Mouse (Mus musculus): ENCODE data around the gene Six5. TPM values are rescaled to one million over a fixed set of nuclear protein-coding genes. Genes with fewer than 3 reads are reported as not detected.

Gene Six5
- polyA plus RNA-seq, 1 experiment from 2014 or later: 2.2 TPM

- Histone ChIP-seq H3K27ac (peak overlapping the region; percentile 90), H3K9me3 (no peaks in the 10 kb centered on the region), H3K9ac (peak overlapping the region; percentile 58), H3K4me1 (peaks cover 20% of the 10 kb centered on the region), H3K4me3 (peak overlapping the region; percentile 56), H3K27me3 (replicated peaks) (no peaks in the 10 kb centered on the region), H3K4me2 (peak overlapping the region; percentile 69), H3K36me3 (replicated peaks) (peaks cover 17% of the 10 kb centered on the region; the same call in 1 of the 2 replicates)
- under 1% methylated on average over 39 of the region's 39 CpGs for WGBS
- ATAC-seq (replicated peaks): peak; percentile 98
These were observed 37.0 kb downstream of the Six5 start for GRCm38 (mm10) chr7:19131324-19131848.

DNA sequence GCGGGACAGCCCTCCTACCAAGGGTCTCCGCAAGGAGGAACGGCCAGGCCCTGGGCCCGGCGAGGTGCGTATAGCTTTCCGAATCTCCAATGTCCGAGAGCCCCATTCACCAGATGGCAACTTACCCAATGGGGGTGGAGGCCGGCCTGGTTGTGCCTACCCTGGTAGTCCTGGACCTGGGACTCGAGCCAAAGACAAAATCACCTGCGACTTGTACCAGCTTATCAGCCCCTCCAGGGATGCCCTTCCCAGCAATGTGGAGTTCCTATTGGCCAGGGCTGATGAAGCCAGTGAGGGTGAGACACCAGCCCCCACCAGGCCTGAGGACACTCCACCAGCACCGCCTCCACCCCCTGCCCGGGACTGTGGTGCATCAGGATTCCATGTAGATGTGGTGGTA, 41.8 kb downstream of the Six5 start:
- no peak overlapping the region for H3K4me3 ChIP-seq
- peaks cover 22% of the 10 kb centered on the region; the same call in 1 of the 2 replicates for H3K36me3 ChIP-seq (replicated peaks)
- 94% methylated on average over 13 of the region's 13 CpGs for WGBS
- no peak overlapping the region for H3K9ac ChIP-seq
- no peaks in the 10 kb centered on the region for H3K27me3 ChIP-seq (replicated peaks)
- no peak for ATAC-seq (replicated peaks)
- H3K27ac ChIP-seq: no peak overlapping the region
- no peaks in the 10 kb centered on the region for H3K9me3 ChIP-seq
- H3K4me1 ChIP-seq: peaks cover 6% of the 10 kb centered on the region
- no peak overlapping the region for H3K4me2 ChIP-seq

DNA sequence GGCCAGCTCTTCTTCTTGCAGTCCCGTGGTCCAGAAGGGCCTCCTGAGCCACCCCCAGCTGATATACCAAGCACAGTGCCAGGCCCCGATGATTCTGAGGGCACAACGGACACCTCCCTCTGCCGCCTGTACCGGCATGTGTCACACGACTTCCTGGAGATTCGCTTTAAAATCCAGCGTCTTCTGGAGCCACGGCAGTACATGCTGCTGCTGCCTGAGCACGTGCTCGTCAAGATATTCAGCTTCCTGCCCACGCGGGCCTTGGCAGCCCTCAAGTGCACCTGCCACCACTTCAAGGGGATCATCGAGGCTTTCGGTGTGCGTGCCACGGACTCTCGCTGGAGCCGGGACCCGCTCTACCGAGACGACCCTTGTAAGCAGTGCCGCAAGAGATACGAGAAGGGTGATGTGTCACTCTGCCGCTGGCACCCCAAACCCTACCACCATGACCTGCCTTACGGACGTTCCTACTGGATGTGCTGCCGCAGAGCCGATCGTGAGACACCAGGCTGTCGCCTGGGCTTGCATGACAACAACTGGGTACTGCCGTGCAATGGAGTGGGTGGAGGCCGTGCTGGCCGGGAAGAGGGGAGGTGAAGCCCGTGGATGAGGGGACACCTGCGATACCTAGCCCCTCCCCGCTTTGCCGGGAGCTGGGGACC, 42.4 kb downstream of the Six5 start:
- 89% methylated on average over 38 of the region's 38 CpGs for WGBS
- Histone ChIP-seq H3K4me2 (no peak overlapping the region), H3K9ac (no peak overlapping the region), H3K9me3 (no peaks in the 10 kb centered on the region), H3K4me3 (no peak overlapping the region), H3K27ac (no peak overlapping the region), H3K27me3 (replicated peaks) (no peaks in the 10 kb centered on the region), H3K4me1 (peaks cover 4% of the 10 kb centered on the region), H3K36me3 (replicated peaks) (peaks cover 22% of the 10 kb centered on the region; the same call in 1 of the 2 replicates)
- no peak; the same call in 1 of the 2 replicates for ATAC-seq (replicated peaks)

GRCm38 (mm10) chr7:19137380-19137779, 43.0 kb downstream of the Six5 start:
- H3K4me2 ChIP-seq: no peak overlapping the region
- H3K9ac ChIP-seq: no peak overlapping the region
- no peaks in the 10 kb centered on the region for H3K27me3 ChIP-seq (replicated peaks)
- H3K27ac ChIP-seq: no peak overlapping the region
- no peaks in the 10 kb centered on the region for H3K9me3 ChIP-seq
- no peaks in the 10 kb centered on the region for H3K4me1 ChIP-seq
- peaks cover 22% of the 10 kb centered on the region; the same call in 1 of the 2 replicates for H3K36me3 ChIP-seq (replicated peaks)
- no peak for ATAC-seq (replicated peaks)
- WGBS: 53% methylated on average over 5 of the region's 5 CpGs
- no peak overlapping the region for H3K4me3 ChIP-seq

DNA sequence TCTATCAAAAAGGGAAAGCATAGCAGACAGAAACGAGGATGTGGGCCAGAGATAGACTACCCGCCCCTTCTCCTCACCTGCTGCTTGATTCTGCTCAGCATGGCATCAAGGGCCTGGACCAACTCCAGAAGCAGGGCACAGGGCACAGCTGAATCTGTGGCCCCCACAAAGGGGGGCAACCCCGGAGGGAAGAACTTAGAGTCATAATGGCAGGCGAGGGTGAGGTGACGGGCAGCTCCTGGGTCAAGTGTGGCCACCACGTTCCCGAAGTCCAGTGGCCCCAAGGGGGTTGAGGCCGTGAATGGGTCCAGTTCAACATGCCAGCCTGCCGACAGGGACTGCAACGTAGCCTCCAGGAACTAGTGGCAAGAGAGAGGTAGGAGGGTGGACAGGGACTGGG, 52.4 kb downstream of the Six5 start:
- H3K9me3 ChIP-seq: no peaks in the 10 kb centered on the region

DNA sequence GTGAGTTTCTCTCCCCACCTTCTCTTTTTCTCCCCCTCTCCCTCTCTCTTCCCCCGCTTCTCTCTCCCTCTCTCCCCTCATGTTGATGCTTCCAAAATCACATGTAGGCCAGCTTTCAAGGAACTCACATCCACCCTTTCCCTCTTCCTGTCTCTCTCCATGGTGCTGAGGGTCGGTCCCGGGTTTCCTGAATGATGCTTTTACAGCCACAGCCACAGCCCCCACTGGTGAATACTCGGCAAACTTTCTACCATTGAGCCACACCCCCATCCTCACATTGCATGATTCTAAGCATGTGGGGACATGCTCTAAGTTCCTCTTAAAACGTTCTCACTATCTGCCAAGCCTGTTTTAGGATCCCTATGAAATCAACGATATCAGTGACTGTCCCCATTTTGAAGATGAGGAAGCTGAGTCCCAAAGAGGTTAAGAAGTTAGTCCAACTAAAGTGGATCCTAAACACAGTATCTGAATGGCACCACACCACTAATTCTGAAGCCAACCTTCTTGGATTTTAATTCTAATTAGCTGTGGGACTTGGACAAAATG, 53.2 kb downstream of the Six5 start:
- Histone ChIP-seq H3K4me2 (peak overlapping the region; percentile 76), H3K9ac (no peak overlapping the region), H3K27me3 (replicated peaks) (no peaks in the 10 kb centered on the region), H3K4me1 (peaks cover 25% of the 10 kb centered on the region), H3K9me3 (no peaks in the 10 kb centered on the region), H3K4me3 (peak overlapping the region; percentile 54; the same call in 1 of the 2 replicates), H3K36me3 (replicated peaks) (peaks cover 4% of the 10 kb centered on the region; the same call in 1 of the 2 replicates), H3K27ac (no peak overlapping the region)
- ATAC-seq (replicated peaks): no peak
- WGBS: 65% methylated on average over 6 of the region's 6 CpGs

More for the DNA sequence above, 52.4 kb downstream of the Six5 start:
- H3K4me1 ChIP-seq: peaks cover 25% of the 10 kb centered on the region
- no peak for ATAC-seq (replicated peaks)
- H3K4me2 ChIP-seq: no peak overlapping the region
- H3K27me3 ChIP-seq (replicated peaks): no peaks in the 10 kb centered on the region
- no peak overlapping the region for H3K4me3 ChIP-seq
- H3K27ac ChIP-seq: no peak overlapping the region
- H3K36me3 ChIP-seq (replicated peaks): 0 out of 2 replicates have a peak, but pooled peaks cover 3% of the 10 kb centered on the region
- WGBS: 88% methylated on average over 10 of the region's 10 CpGs
- no peak overlapping the region for H3K9ac ChIP-seq

Small RNA genes within 50 kb of the gene (microRNA-seq; reads per million reads assigned to microRNA genes)
- gene Mir3100: 0.74 reads per million

Other genes starting within 250 kb of the Six5 start
- gene Pglyrp1, start 223.3 kb upstream of the Six5 start, polyA plus RNA-seq (2015; fragmentation: Nextera tagmentation; extraction: Ambion mirVana): 27.0 and 27.3 TPM in 2 replicates
- 24.6 and 25.8 TPM in 2 replicates for gene Ccdc61, start 184.2 kb upstream of the Six5 start, polyA plus RNA-seq (2015; fragmentation: Nextera tagmentation; extraction: Ambion mirVana)
- 15.2 and 15.9 TPM in 2 replicates for gene Nova2, start 168.7 kb upstream of the Six5 start, polyA plus RNA-seq (2015; fragmentation: Nextera tagmentation; extraction: Ambion mirVana)
- 0.80 and 1.0 TPM in 2 replicates for gene Nanos2, start 107.2 kb upstream of the Six5 start, polyA plus RNA-seq (2015; fragmentation: Nextera tagmentation; extraction: Ambion mirVana)
- 5.8 and 6.2 TPM in 2 replicates for gene Mypop, start 103.3 kb upstream of the Six5 start, polyA plus RNA-seq (2015; fragmentation: Nextera tagmentation; extraction: Ambion mirVana)
- gene Irf2bp1, start 90.5 kb upstream of the Six5 start, polyA plus RNA-seq (2015; fragmentation: Nextera tagmentation; extraction: Ambion mirVana): 33.4 and 40.2 TPM in 2 replicates
- gene Foxa3, start 71.1 kb upstream of the Six5 start, polyA plus RNA-seq (2015; fragmentation: Nextera tagmentation; extraction: Ambion mirVana): not detected in 2 replicates
- gene Sympk, start 70.2 kb upstream of the Six5 start, polyA plus RNA-seq (2015; fragmentation: Nextera tagmentation; extraction: Ambion mirVana): 30.6 and 32.7 TPM in 2 replicates
- gene Rsph6a, start 39.9 kb upstream of the Six5 start, polyA plus RNA-seq (2015; fragmentation: Nextera tagmentation; extraction: Ambion mirVana): 0.15 and 0.37 TPM in 2 replicates
- 34.2 and 40.9 TPM in 2 replicates for gene Dmwd, start 18.4 kb upstream of the Six5 start, polyA plus RNA-seq (2015; fragmentation: Nextera tagmentation; extraction: Ambion mirVana)
- 10.8 and 13.9 TPM in 2 replicates for gene Dmpk, start 10.7 kb upstream of the Six5 start, polyA plus RNA-seq (2015; fragmentation: Nextera tagmentation; extraction: Ambion mirVana)
- gene Gm4969, start 23.8 kb downstream of the Six5 start, polyA plus RNA-seq (2015; fragmentation: Nextera tagmentation; extraction: Ambion mirVana): 6.9 and 7.3 TPM in 2 replicates
- 21.1 and 21.4 TPM in 2 replicates for gene Fbxo46, start 25.3 kb downstream of the Six5 start, polyA plus RNA-seq (2015; fragmentation: Nextera tagmentation; extraction: Ambion mirVana)
- 26.4 and 27.0 TPM in 2 replicates for gene Qpctl, start 54.7 kb downstream of the Six5 start, polyA plus RNA-seq (2015; fragmentation: Nextera tagmentation; extraction: Ambion mirVana)
- 109 and 112 TPM in 2 replicates for gene Snrpd2, start 55.1 kb downstream of the Six5 start, polyA plus RNA-seq (2015; fragmentation: Nextera tagmentation; extraction: Ambion mirVana)
- 3.5 and 4.3 TPM in 2 replicates for gene Gipr, start 71.5 kb downstream of the Six5 start, polyA plus RNA-seq (2015; fragmentation: Nextera tagmentation; extraction: Ambion mirVana)
- 8.9 and 10.8 TPM in 2 replicates for gene Eml2, start 81.8 kb downstream of the Six5 start, polyA plus RNA-seq (2015; fragmentation: Nextera tagmentation; extraction: Ambion mirVana)
- gene Gpr4, start 117.9 kb downstream of the Six5 start, polyA plus RNA-seq (2015; fragmentation: Nextera tagmentation; extraction: Ambion mirVana): 3.5 and 4.0 TPM in 2 replicates
- gene Opa3, start 133.7 kb downstream of the Six5 start, polyA plus RNA-seq (2015; fragmentation: Nextera tagmentation; extraction: Ambion mirVana): 37.9 and 41.1 TPM in 2 replicates
- gene Vasp, start 177.2 kb downstream of the Six5 start, polyA plus RNA-seq (2015; fragmentation: Nextera tagmentation; extraction: Ambion mirVana): 35.9 and 37.4 TPM in 2 replicates
- 1.1 and 1.7 TPM in 2 replicates for gene Ppm1n, start 185.5 kb downstream of the Six5 start, polyA plus RNA-seq (2015; fragmentation: Nextera tagmentation; extraction: Ambion mirVana)
- 112 and 121 TPM in 2 replicates for gene Rtn2, start 188.0 kb downstream of the Six5 start, polyA plus RNA-seq (2015; fragmentation: Nextera tagmentation; extraction: Ambion mirVana)
- 0.08 TPM in 1 of 2 replicates, not detected in the other for gene Fosb, start 215.5 kb downstream of the Six5 start, polyA plus RNA-seq (2015; fragmentation: Nextera tagmentation; extraction: Ambion mirVana)